Mouse (Mus musculus): ENCODE measurements around the gene Jph2. TPM values are rescaled to one million over a fixed set of nuclear protein-coding genes. Genes with fewer than 3 reads are reported as not detected.

Jph2 gene
- polyA plus RNA-seq, 1 experiment from 2014 or later = 0.81 TPM

- 13% methylated on average over 8 of the region's 8 CpGs for WGBS
- H3K36me3 ChIP-seq = peaks cover 14% of the 10 kb centered on the region
These were observed 3.4 kb upstream of the Jph2 start for GRCm38 (mm10) chr2:163401221-163401620.

GRCm38 (mm10) chr2:163399222-163399621 is 1.4 kb upstream of the Jph2 start:
- Histone ChIP-seq H3K27ac (no peak overlapping the region), H3K4me3 (no peak overlapping the region), H3K36me3 (no peaks in the 10 kb centered on the region), H3K27me3 (ENCODE audit: insufficient read depth, poor library complexity, severe bottlenecking) (no peaks in the 10 kb centered on the region), H3K4me1 (replicated peaks) (peaks cover 13% of the 10 kb centered on the region), H3K9me3 (no peaks in the 10 kb centered on the region)
- no peak for DNase-seq (ENCODE audit: low spot score)
- 81% methylated on average over 8 of the region's 8 CpGs for WGBS

More at GRCm38 (mm10) chr2:163401221-163401620, 3.4 kb upstream of the Jph2 start:
- DNase-seq (ENCODE audit: low spot score) = peak; percentile 76
- Histone ChIP-seq H3K9me3 (no peaks in the 10 kb centered on the region), H3K27ac (no peak overlapping the region), H3K27me3 (ENCODE audit: insufficient read depth, poor library complexity, severe bottlenecking) (no peaks in the 10 kb centered on the region), H3K4me3 (no peak overlapping the region), H3K4me1 (replicated peaks) (peaks cover 13% of the 10 kb centered on the region)

- Histone ChIP-seq H3K4me3 (no peak overlapping the region), H3K9me3 (no peaks in the 10 kb centered on the region), H3K36me3 (no peaks in the 10 kb centered on the region), H3K4me1 (replicated peaks) (peaks cover 13% of the 10 kb centered on the region), H3K27ac (no peak overlapping the region), H3K27me3 (ENCODE audit: insufficient read depth, poor library complexity, severe bottlenecking) (no peaks in the 10 kb centered on the region)
- DNase-seq (ENCODE audit: low spot score) = no peak
- 89% methylated on average over 4 of the region's 4 CpGs for WGBS
These were observed 977 bp upstream of the Jph2 start for GRCm38 (mm10) chr2:163398770-163399169.

GRCm38 (mm10) chr2:163397071-163397470 is 722 bp downstream of the Jph2 start:
- H3K27ac ChIP-seq = no peak overlapping the region
- peak overlapping the region; percentile 22; the same call in 1 of the 2 replicates for H3K4me3 ChIP-seq
- 90% methylated on average over 19 of the region's 19 CpGs for WGBS
- no peaks in the 10 kb centered on the region for H3K27me3 ChIP-seq (ENCODE audit: insufficient read depth, poor library complexity, severe bottlenecking)
- DNase-seq (ENCODE audit: low spot score) = no peak
- no peaks in the 10 kb centered on the region for H3K36me3 ChIP-seq
- H3K9me3 ChIP-seq = no peaks in the 10 kb centered on the region
- peaks cover 13% of the 10 kb centered on the region for H3K4me1 ChIP-seq (replicated peaks)

- no peak overlapping the region for H3K4me3 ChIP-seq
- no peaks in the 10 kb centered on the region for H3K9me3 ChIP-seq
- no peaks in the 10 kb centered on the region for H3K36me3 ChIP-seq
- peaks cover 13% of the 10 kb centered on the region for H3K4me1 ChIP-seq (replicated peaks)
- H3K27ac ChIP-seq = no peak overlapping the region
- no peak for DNase-seq (ENCODE audit: low spot score)
- H3K27me3 ChIP-seq (ENCODE audit: insufficient read depth, poor library complexity, severe bottlenecking) = no peaks in the 10 kb centered on the region
- WGBS = 78% methylated on average over 6 of the region's 6 CpGs
These were observed 2.8 kb downstream of the Jph2 start for GRCm38 (mm10) chr2:163394977-163395376.

DNA sequence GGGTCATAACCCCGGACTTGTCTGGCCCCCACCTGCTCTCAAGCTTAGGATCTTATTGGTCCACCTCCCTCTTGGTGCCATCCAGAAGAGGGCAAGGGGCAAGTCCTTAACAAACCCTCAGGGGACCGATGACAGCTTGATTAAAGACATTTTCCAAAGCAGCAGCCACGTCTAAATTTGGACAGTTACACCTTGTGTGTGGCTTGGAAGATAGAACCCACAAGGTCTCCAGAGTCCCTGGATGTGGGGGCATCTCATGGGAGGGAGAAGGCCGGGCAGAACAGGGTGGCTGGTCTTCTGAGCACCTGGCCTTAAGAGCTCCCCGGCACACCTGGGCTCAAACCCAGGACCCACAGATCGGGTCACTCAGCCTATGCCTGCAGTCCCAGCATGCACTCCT is 3.8 kb downstream of the Jph2 start:
- no peaks in the 10 kb centered on the region for H3K9me3 ChIP-seq
- no peaks in the 10 kb centered on the region for H3K27me3 ChIP-seq (ENCODE audit: insufficient read depth, poor library complexity, severe bottlenecking)
- H3K4me3 ChIP-seq = no peak overlapping the region
- 80% methylated on average over 6 of the region's 6 CpGs for WGBS
- no peak for DNase-seq (ENCODE audit: low spot score)
- H3K27ac ChIP-seq = no peak overlapping the region
- no peaks in the 10 kb centered on the region for H3K36me3 ChIP-seq
- peaks cover 13% of the 10 kb centered on the region for H3K4me1 ChIP-seq (replicated peaks)

DNA sequence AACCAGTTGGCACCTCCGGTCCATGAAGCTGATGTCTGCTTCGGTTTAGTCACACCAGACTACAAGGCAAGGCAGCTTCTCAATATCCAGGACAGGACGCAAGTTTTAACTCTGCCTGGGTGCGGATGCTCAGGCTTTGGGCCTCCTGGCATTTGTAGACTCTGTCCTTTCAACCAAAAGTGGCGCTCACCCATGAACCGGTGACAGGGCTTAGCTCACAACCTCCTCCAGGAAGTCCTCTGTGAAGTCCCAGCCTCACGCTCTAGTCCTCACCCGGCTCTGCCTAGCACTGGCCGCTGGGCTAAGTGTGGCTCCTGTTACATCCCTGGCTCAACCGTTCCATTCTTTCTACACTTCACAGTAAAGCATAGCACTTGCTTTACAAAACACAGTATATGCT is 4.6 kb downstream of the Jph2 start:
- Histone ChIP-seq H3K4me3 (no peak overlapping the region), H3K27me3 (ENCODE audit: insufficient read depth, poor library complexity, severe bottlenecking) (no peaks in the 10 kb centered on the region), H3K27ac (no peak overlapping the region), H3K36me3 (no peaks in the 10 kb centered on the region), H3K9me3 (no peaks in the 10 kb centered on the region), H3K4me1 (replicated peaks) (peaks cover 11% of the 10 kb centered on the region)
- WGBS = 90% methylated on average over 10 of the region's 10 CpGs
- DNase-seq (ENCODE audit: low spot score) = no peak

GRCm38 (mm10) chr2:163392436-163392835 is 5.4 kb downstream of the Jph2 start:
- DNase-seq (ENCODE audit: low spot score) = no peak
- Histone ChIP-seq H3K27me3 (ENCODE audit: insufficient read depth, poor library complexity, severe bottlenecking) (no peaks in the 10 kb centered on the region), H3K4me3 (no peak overlapping the region), H3K36me3 (no peaks in the 10 kb centered on the region), H3K4me1 (replicated peaks) (peaks cover 3% of the 10 kb centered on the region), H3K9me3 (no peaks in the 10 kb centered on the region), H3K27ac (no peak overlapping the region)
- 87% methylated on average over 6 of the region's 6 CpGs for WGBS

GRCm38 (mm10) chr2:163386423-163387190 is 11.2 kb downstream of the Jph2 start:
- no peaks in the 10 kb centered on the region for H3K36me3 ChIP-seq
- H3K4me3 ChIP-seq = no peak overlapping the region
- H3K27me3 ChIP-seq (ENCODE audit: insufficient read depth, poor library complexity, severe bottlenecking) = no peaks in the 10 kb centered on the region
- no peak for DNase-seq (ENCODE audit: low spot score)
- H3K27ac ChIP-seq = no peak overlapping the region
- H3K4me1 ChIP-seq (replicated peaks) = peaks cover 8% of the 10 kb centered on the region
- no peaks in the 10 kb centered on the region for H3K9me3 ChIP-seq
- 79% methylated on average over 15 of the region's 15 CpGs for WGBS

GRCm38 (mm10) chr2:163385126-163385525 is 12.7 kb downstream of the Jph2 start:
- 0 out of 2 replicates have a peak overlapping the region, but pooled peaks have one; percentile 8 for H3K27ac ChIP-seq
- WGBS = 86% methylated on average over 6 of the region's 6 CpGs
- no peak overlapping the region for H3K4me3 ChIP-seq
- no peaks in the 10 kb centered on the region for H3K36me3 ChIP-seq
- H3K4me1 ChIP-seq (replicated peaks) = peaks cover 8% of the 10 kb centered on the region
- no peaks in the 10 kb centered on the region for H3K27me3 ChIP-seq (ENCODE audit: insufficient read depth, poor library complexity, severe bottlenecking)
- no peaks in the 10 kb centered on the region for H3K9me3 ChIP-seq
- DNase-seq (ENCODE audit: low spot score) = no peak

DNA sequence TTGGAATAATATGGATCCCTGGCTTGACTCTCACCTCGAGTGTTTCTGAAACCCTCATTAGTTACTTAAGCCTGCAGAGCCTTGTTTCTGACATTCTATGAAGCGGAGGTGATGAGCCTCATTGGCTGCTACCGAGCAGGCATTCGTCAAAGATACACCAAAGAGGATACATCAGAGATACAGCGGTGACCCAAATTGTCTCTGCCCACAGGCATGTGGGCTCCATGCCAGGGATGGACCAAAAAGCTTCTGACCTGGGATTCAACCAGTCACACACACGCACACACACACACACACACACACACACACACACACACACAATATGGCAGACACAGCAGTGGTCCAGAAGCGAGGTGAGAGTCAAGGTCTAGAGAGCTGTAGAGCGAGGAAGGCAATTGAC is 16.5 kb downstream of the Jph2 start:
- 89% methylated on average over 8 of the region's 8 CpGs for WGBS
- Histone ChIP-seq H3K27me3 (ENCODE audit: insufficient read depth, poor library complexity, severe bottlenecking) (peaks cover 24% of the 10 kb centered on the region), H3K36me3 (no peaks in the 10 kb centered on the region), H3K27ac (no peak overlapping the region), H3K4me1 (replicated peaks) (peaks cover under 1% of the 10 kb centered on the region), H3K4me3 (no peak overlapping the region), H3K9me3 (no peaks in the 10 kb centered on the region)
- no peak for DNase-seq (ENCODE audit: low spot score)

GRCm38 (mm10) chr2:163379366-163379765 is 18.4 kb downstream of the Jph2 start:
- Histone ChIP-seq H3K36me3 (0 out of 2 replicates have a peak, but pooled peaks cover 3% of the 10 kb centered on the region), H3K27ac (no peak overlapping the region), H3K9me3 (0 out of 2 replicates have a peak, but pooled peaks cover 3% of the 10 kb centered on the region), H3K4me3 (no peak overlapping the region), H3K4me1 (replicated peaks) (peaks cover 9% of the 10 kb centered on the region), H3K27me3 (ENCODE audit: insufficient read depth, poor library complexity, severe bottlenecking) (peaks cover 43% of the 10 kb centered on the region)
- DNase-seq (ENCODE audit: low spot score) = no peak
- 83% methylated on average over 5 of the region's 5 CpGs for WGBS

DNA sequence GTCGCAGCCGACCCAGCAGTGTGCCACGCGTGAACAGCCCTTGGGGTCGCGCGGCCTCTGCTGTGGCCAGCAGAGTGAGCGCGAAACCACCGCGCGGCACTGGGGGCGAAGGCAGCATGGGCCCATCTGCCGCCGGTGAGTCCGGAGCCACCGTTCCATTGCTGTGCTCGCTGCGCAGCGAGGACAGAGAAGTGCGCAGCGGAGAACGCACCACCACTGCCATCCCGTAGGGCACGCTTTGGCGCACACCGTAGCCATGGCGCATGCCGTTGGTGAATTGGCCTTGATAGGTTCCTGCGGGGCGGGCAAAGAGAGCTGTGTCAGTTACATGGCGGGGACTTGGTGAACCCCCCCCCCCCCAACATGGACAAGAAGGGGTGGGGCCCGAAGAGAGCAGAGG is 21.7 kb downstream of the Jph2 start:
- DNase-seq (ENCODE audit: low spot score) = no peak
- Histone ChIP-seq H3K27ac (no peak overlapping the region), H3K36me3 (0 out of 2 replicates have a peak, but pooled peaks cover 3% of the 10 kb centered on the region), H3K9me3 (0 out of 2 replicates have a peak, but pooled peaks cover 3% of the 10 kb centered on the region), H3K4me3 (peak overlapping the region; percentile 27), H3K4me1 (replicated peaks) (peaks cover 9% of the 10 kb centered on the region), H3K27me3 (ENCODE audit: insufficient read depth, poor library complexity, severe bottlenecking) (peaks cover 53% of the 10 kb centered on the region)
- 36% methylated on average over 33 of the region's 33 CpGs for WGBS
